Mouse (Mus musculus) E14TG2a.4 (cell line): ENCODE measurements around the gene Sh2b1.

Experiments
- CTCF ChIP-seq: conservative IDR thresholded peaks from 2 replicates; pipeline ENCODE4 v1.5.1; 2014; ENCODE audit warnings: low read length
- POU5F1 ChIP-seq: IDR thresholded peaks from 2 replicates; pipeline ENCODE4 v1.6.1; 2014; ENCODE audit warnings: low read length, borderline replicate concordance

- TF ChIP-seq CTCF (no peak), POU5F1 (no peak)
Observed at GRCm38 (mm10) chr7:126518261-126518941, 43.2 kb upstream of the Sh2b1 start.
